Mouse (Mus musculus): ENCODE results near the gene Ghrhr. TPM values are rescaled to one million over a fixed set of nuclear protein-coding genes. Genes with fewer than 3 reads are reported as not detected.
A peak's percentile ranks its signal among the peaks of the same experiment; 100 is the strongest.

Gene Ghrhr
- polyA plus RNA-seq, 2 experiments: 0.02 TPM; not detected in 1

- TF ChIP-seq EP300 (IDR thresholded peaks at IDR 0.05; ENCODE audit: low read depth) (no peak), CTCF (IDR thresholded peaks at IDR 0.05; ENCODE audit: low read depth) (no peak)
- 79% methylated on average over 4 of the region's 4 CpGs for WGBS (ENCODE audit: insufficient replicate concordance)
- no peak for ATAC-seq (ENCODE audit: insufficient read depth)
Measured at GRCm38 (mm10) chr6:55381966-55382365, 5.9 kb downstream of the Ghrhr start.

DNA sequence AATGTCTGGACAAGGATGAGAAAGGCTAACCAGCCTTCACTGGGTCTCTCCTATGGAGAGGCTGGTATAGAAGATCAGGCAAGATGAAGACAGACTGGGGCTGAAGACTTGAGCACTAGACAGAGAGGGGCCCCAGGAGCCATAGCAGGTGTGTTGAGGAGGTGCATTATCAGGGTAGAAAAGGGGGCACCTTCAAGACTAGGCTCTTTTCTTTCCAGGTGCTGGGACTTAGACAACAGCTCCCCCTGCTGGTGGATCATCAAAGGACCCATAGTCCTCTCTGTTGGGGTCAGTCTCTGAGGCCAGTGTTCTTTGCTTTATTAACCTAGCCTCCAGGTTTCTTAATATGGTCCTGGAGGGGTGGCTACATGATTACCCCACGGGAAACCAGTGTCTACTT, 7.8 kb downstream of the Ghrhr start:
- ATAC-seq (ENCODE audit: insufficient read depth) (peak; percentile 56; the same call in 1 of the 2 replicates), DNase-seq (ENCODE audit: low read depth in 3 of 3, low spot score in 3 of 3) (peak; percentile 45 to 60 (median 47))
- Histone ChIP-seq H3K9me3 (ENCODE audit: control insufficient read depth, low read length) (no peaks in the 10 kb centered on the region), H3K9ac (replicated peaks) (no peak overlapping the region; the same call in 1 of the 2 replicates), H3K27ac (no peak overlapping the region), H3K27me3 (ENCODE audit: control insufficient read depth, insufficient read depth, low read length) (no peaks in the 10 kb centered on the region; the same call in 1 of the 2 replicates), H3K4me1 (replicated peaks; ENCODE audit: control insufficient read depth in 2 of 2, insufficient read depth in 2 of 2, low read length in 1 of 2) (peaks cover 0 to 6% of the 10 kb centered on the region in 2 experiments; a peak in 2 of 4 replicates), H3K4me2 (ENCODE audit: low read depth) (no peak overlapping the region), H3K4me3 (ENCODE audit: insufficient read depth in 1 of 2, low read depth in 2 of 2, low read length in 2 of 2) (no peak overlapping the region), H3K36me3 (replicated peaks; ENCODE audit: control insufficient read depth, insufficient read depth, low read depth) (no peaks in the 10 kb centered on the region)
- WGBS (ENCODE audit: insufficient replicate concordance): 0% methylated on average over 1 of the region's 1 CpGs
- peak; percentile 92 for TF ChIP-seq CTCF (IDR thresholded peaks at IDR 0.05; ENCODE audit: low read depth)
- no peak for TF ChIP-seq EP300 (IDR thresholded peaks at IDR 0.05; ENCODE audit: low read depth)

More at GRCm38 (mm10) chr6:55381966-55382365, 5.9 kb downstream of the Ghrhr start:
- Histone ChIP-seq H3K9ac (replicated peaks) (no peak overlapping the region), H3K9me3 (ENCODE audit: control insufficient read depth, low read length) (no peaks in the 10 kb centered on the region), H3K4me2 (ENCODE audit: low read depth) (no peak overlapping the region), H3K27ac (no peak overlapping the region), H3K4me1 (replicated peaks; ENCODE audit: control insufficient read depth in 2 of 2, insufficient read depth in 2 of 2, low read length in 1 of 2) (peaks cover 0 to 13% of the 10 kb centered on the region in 2 experiments; a peak in 3 of 4 replicates), H3K4me3 (ENCODE audit: insufficient read depth in 1 of 2, low read depth in 2 of 2, low read length in 2 of 2) (no peak overlapping the region), H3K36me3 (replicated peaks; ENCODE audit: control insufficient read depth, insufficient read depth, low read depth) (no peaks in the 10 kb centered on the region), H3K27me3 (ENCODE audit: control insufficient read depth, insufficient read depth, low read length) (no peaks in the 10 kb centered on the region)
- no peak for DNase-seq (ENCODE audit: low read depth in 3 of 3, low spot score in 3 of 3)

- H3K9me3 ChIP-seq (ENCODE audit: control insufficient read depth, low read length): no peaks in the 10 kb centered on the region
- ATAC-seq (ENCODE audit: insufficient read depth) (no peak), DNase-seq (ENCODE audit: low read depth in 3 of 3, low spot score in 3 of 3) (no peak)
- no peak overlapping the region for H3K4me3 ChIP-seq (ENCODE audit: insufficient read depth in 1 of 2, low read depth in 2 of 2, low read length in 2 of 2)
- TF ChIP-seq EP300 (IDR thresholded peaks at IDR 0.05; ENCODE audit: low read depth) (no peak), CTCF (IDR thresholded peaks at IDR 0.05; ENCODE audit: low read depth) (no peak)
- H3K27me3 ChIP-seq (ENCODE audit: control insufficient read depth, insufficient read depth, low read length): no peaks in the 10 kb centered on the region; the same call in 1 of the 2 replicates
- H3K4me2 ChIP-seq (ENCODE audit: low read depth): no peak overlapping the region
- no peaks in the 10 kb centered on the region for H3K36me3 ChIP-seq (replicated peaks; ENCODE audit: control insufficient read depth, insufficient read depth, low read depth)
- H3K27ac ChIP-seq: no peak overlapping the region
- 42% methylated on average over 5 of the region's 5 CpGs for WGBS (ENCODE audit: insufficient replicate concordance)
- peaks cover 0 to 6% of the 10 kb centered on the region in 2 experiments; a peak in 2 of 4 replicates for H3K4me1 ChIP-seq (replicated peaks; ENCODE audit: control insufficient read depth in 2 of 2, insufficient read depth in 2 of 2, low read length in 1 of 2)
- H3K9ac ChIP-seq (replicated peaks): no peak overlapping the region; the same call in 1 of the 2 replicates
Measured at GRCm38 (mm10) chr6:55384356-55384951, 8.4 kb downstream of the Ghrhr start.

DNA sequence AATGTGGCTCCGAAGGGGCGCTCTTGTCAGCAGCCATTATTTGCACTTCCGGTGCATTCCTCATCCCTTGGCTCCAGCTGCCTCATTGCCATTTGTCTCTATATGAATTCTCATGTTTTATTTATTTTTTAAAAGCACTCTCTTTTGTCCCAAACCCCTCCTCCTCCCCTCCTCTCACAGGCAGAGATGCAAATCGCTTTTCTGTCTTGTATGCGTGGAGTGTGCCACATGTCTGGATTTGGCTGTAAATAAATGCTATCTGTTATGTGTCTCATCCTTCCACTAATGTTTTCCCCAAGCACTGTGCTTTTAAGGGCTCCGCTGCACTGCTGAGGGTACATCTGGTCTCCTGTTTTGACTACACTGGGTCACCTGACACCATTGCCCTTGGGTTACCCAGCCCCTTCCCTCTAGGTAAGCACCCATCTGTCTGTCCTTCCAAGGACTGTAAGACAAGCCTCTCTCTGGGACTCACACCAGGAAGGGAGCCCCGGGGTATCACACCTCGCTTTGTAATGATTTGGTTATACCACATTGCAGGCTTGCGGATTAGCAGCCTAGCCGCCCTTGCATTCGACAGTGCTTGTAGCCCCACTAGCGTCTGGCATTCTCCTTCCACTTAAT, 12.6 kb downstream of the Ghrhr start:
- TF ChIP-seq CTCF (IDR thresholded peaks at IDR 0.05; ENCODE audit: low read depth) (no peak), EP300 (IDR thresholded peaks at IDR 0.05; ENCODE audit: low read depth) (no peak)
- Histone ChIP-seq H3K27ac (no peak overlapping the region), H3K4me1 (replicated peaks; ENCODE audit: control insufficient read depth in 2 of 2, insufficient read depth in 2 of 2, low read length in 1 of 2) (peaks cover 0 to 2% of the 10 kb centered on the region in 2 experiments; a peak in 2 of 4 replicates), H3K9ac (replicated peaks) (no peak overlapping the region), H3K9me3 (ENCODE audit: control insufficient read depth, low read length) (no peaks in the 10 kb centered on the region), H3K4me2 (ENCODE audit: low read depth) (no peak overlapping the region), H3K27me3 (ENCODE audit: control insufficient read depth, insufficient read depth, low read length) (peaks cover 5% of the 10 kb centered on the region), H3K36me3 (replicated peaks; ENCODE audit: control insufficient read depth, insufficient read depth, low read depth) (no peaks in the 10 kb centered on the region), H3K4me3 (ENCODE audit: insufficient read depth in 1 of 2, low read depth in 2 of 2, low read length in 2 of 2) (no peak overlapping the region)
- DNase-seq (ENCODE audit: low read depth in 3 of 3, low spot score in 3 of 3) (no peak), ATAC-seq (ENCODE audit: insufficient read depth) (no peak)
- 38% methylated on average over 12 of the region's 12 CpGs for WGBS (ENCODE audit: insufficient replicate concordance)

DNA sequence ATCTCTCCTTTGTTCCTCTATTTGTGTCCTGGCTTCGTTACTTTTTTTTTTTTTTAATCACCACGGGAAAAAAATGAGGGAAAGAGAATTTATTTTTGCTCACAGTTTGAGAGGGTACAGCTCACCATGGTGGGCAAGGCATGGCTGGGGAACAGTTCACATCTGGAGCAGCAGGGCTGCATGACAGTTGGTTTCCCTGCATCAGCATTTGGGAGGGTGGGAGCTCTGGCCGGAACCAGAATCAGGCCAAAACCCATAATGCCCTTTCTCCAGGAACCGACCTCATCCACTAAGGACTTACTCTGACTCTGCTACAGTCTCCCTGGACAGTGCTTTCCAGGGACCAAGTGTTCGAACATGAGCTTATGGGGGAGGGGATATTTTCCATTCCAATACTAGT, 13.2 kb downstream of the Ghrhr start:
- Histone ChIP-seq H3K9ac (replicated peaks) (no peak overlapping the region), H3K36me3 (replicated peaks; ENCODE audit: control insufficient read depth, insufficient read depth, low read depth) (no peaks in the 10 kb centered on the region), H3K27ac (no peak overlapping the region), H3K4me2 (ENCODE audit: low read depth) (no peak overlapping the region), H3K4me1 (replicated peaks; ENCODE audit: control insufficient read depth in 2 of 2, insufficient read depth in 2 of 2, low read length in 1 of 2) (no peaks in the 10 kb centered on the region), H3K27me3 (ENCODE audit: control insufficient read depth, insufficient read depth, low read length) (peaks cover 5% of the 10 kb centered on the region), H3K9me3 (ENCODE audit: control insufficient read depth, low read length) (no peaks in the 10 kb centered on the region), H3K4me3 (ENCODE audit: insufficient read depth in 1 of 2, low read depth in 2 of 2, low read length in 2 of 2) (no peak overlapping the region)
- no peak for ATAC-seq (ENCODE audit: insufficient read depth)
- DNase-seq (ENCODE audit: low read depth in 3 of 3, low spot score in 3 of 3): no peak
- no peak for TF ChIP-seq EP300 (IDR thresholded peaks at IDR 0.05; ENCODE audit: low read depth)
- no peak for TF ChIP-seq CTCF (IDR thresholded peaks at IDR 0.05; ENCODE audit: low read depth)
- 31% methylated on average over 5 of the region's 5 CpGs for WGBS (ENCODE audit: insufficient replicate concordance)
